Mouse (Mus musculus) midbrain, embryonic 14.5 days (tissue): ENCODE data around the gene Pparg. TPM values are rescaled to one million over a fixed set of nuclear protein-coding genes. Genes with fewer than 3 reads are reported as not detected.
A peak's percentile ranks its signal among the peaks of the same experiment; 100 is the strongest.

Experiments used
- ATAC-seq: fragments of 200-750 bp; cut with Nextera tagmentation; 2 replicates; pipeline ENCODE4 v1.8.0; 2017; ENCODE audit warnings: moderate number of reproducible peaks, moderate library complexity; ENCODE audit not compliant: low FRiP score, low TSS enrichment
- DNase-seq: peaks from one replicate; pipeline ENCODE4 v3.0.0-alpha.2; 2015
- H3K27ac ChIP-seq: fragments of 300-500 bp; sonication (generic); replicated peaks from 2 replicates; pipeline ENCODE4 v1.5.1; 2014; ENCODE audit warnings: mild to moderate bottlenecking, low read depth, low read length, moderate library complexity
- H3K27me3 ChIP-seq: fragments of 300-500 bp; sonication (generic); 2 replicates; pipeline ENCODE4 v1.6.1; 2014; ENCODE audit warnings: low read length, control low read depth, mixed read lengths; ENCODE audit not compliant: control insufficient read depth, insufficient read depth
- H3K36me3 ChIP-seq: fragments of 300-500 bp; sonication (generic); 2 replicates; pipeline ENCODE4 v1.6.1; 2014; ENCODE audit warnings: low read length, control low read depth; ENCODE audit not compliant: control insufficient read depth, insufficient read depth
- H3K4me1 ChIP-seq: fragments of 300-500 bp; sonication (generic); 2 replicates; pipeline ENCODE4 v1.6.1; 2014; ENCODE audit warnings: mild to moderate bottlenecking, antibody characterized with exemption, low read length, control low read depth; ENCODE audit not compliant: control insufficient read depth, insufficient read depth
- H3K4me2 ChIP-seq: fragments of 300-500 bp; sonication (generic); 2 replicates; pipeline ENCODE4 v1.6.1; 2014; ENCODE audit warnings: mild to moderate bottlenecking, low read length, moderate library complexity
- H3K4me3 ChIP-seq: fragments of 300-500 bp; sonication (generic); replicated peaks from 2 replicates; pipeline ENCODE4 v1.5.1; 2014; ENCODE audit warnings: low read depth, low read length
- H3K9ac ChIP-seq: fragments of 300-500 bp; sonication (generic); replicated peaks from 2 replicates; pipeline ENCODE4 v1.6.1; 2014; ENCODE audit warnings: mild to moderate bottlenecking, low read length, moderate library complexity
- H3K9me3 ChIP-seq: fragments of 300-500 bp; sonication (generic); 2 replicates; pipeline ENCODE4 v1.6.1; 2016; ENCODE audit warnings: low read length, control low read depth, mixed read lengths; ENCODE audit not compliant: control insufficient read depth
- WGBS: fragments of 180-500 bp; shearing (Covaris S2); extraction: QIAGEN DNeasy Blood & Tissue Kit; methylation state at CpG from one replicate; pipeline ENCODE4 v1.1.7; 2014; 5-methylcytosine and 5-hydroxymethylcytosine counted together
- polyA plus RNA-seq: library from polyadenylated mRNA; unstranded; fragments of >200 nt; fragmentation: Nextera tagmentation; extraction: Ambion mirVana; gene quantifications from 2 replicates; pipeline ENCODE4 v1.2.1, GENCODE M21; 2014

The Pparg gene
- polyA plus RNA-seq, 1 experiment from 2014 or later = 0.36 TPM

- Histone ChIP-seq H3K9me3 (no peaks in the 10 kb centered on the region), H3K36me3 (no peaks in the 10 kb centered on the region), H3K4me1 (no peaks in the 10 kb centered on the region), H3K27me3 (no peaks in the 10 kb centered on the region), H3K4me3 (no peak overlapping the region), H3K9ac (no peak overlapping the region), H3K27ac (no peak overlapping the region), H3K4me2 (no peak overlapping the region)
- DNase-seq (no peak), ATAC-seq (no peak)
- 91% methylated on average over 8 of the region's 8 CpGs for WGBS
Observed at GRCm38 (mm10) chr6:115320927-115321714, 39.6 kb upstream of the Pparg start.

DNA sequence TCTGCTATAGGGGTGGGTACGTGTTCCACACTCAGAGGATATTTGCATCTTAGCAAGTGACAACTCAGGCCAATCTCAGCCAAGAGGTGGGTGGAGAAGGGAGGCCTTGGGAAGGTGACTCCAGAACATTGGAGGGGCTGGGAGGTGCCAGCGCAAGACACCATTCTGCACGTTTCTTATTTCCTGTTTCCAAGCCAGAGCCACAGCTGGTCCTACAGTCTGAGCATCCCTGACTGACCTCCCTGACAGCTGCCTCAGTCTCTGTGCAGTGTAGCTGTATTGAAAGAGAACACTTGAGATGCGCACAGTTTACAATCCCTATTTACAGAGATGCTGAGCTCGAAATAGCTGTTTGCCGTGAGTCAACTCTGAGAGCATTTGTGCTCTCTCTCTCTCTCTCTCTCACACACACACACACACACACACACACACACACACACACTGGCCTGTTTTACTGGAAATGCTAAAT is 38.8 kb upstream of the Pparg start:
- ATAC-seq (no peak), DNase-seq (peak; percentile 11)
- WGBS = 76% methylated on average over 6 of the region's 6 CpGs
- Histone ChIP-seq H3K27me3 (no peaks in the 10 kb centered on the region), H3K4me1 (no peaks in the 10 kb centered on the region), H3K27ac (no peak overlapping the region), H3K4me3 (no peak overlapping the region), H3K9ac (0 out of 2 replicates have a peak overlapping the region, but pooled peaks have one; percentile 3), H3K9me3 (no peaks in the 10 kb centered on the region), H3K4me2 (no peak overlapping the region), H3K36me3 (no peaks in the 10 kb centered on the region)

- H3K27me3 ChIP-seq = no peaks in the 10 kb centered on the region
- H3K4me1 ChIP-seq = no peaks in the 10 kb centered on the region
- WGBS = 96% methylated on average over 5 of the region's 5 CpGs
- H3K9me3 ChIP-seq = 0 out of 2 replicates have a peak, but pooled peaks cover 2% of the 10 kb centered on the region
- H3K9ac ChIP-seq = no peak overlapping the region
- H3K27ac ChIP-seq = no peak overlapping the region
- H3K4me2 ChIP-seq = no peak overlapping the region
- H3K36me3 ChIP-seq = no peaks in the 10 kb centered on the region
- DNase-seq = no peak
- no peak for ATAC-seq
- no peak overlapping the region for H3K4me3 ChIP-seq
Observed at GRCm38 (mm10) chr6:115322956-115323355, 37.8 kb upstream of the Pparg start.

- Histone ChIP-seq H3K9me3 (0 out of 2 replicates have a peak, but pooled peaks cover 3% of the 10 kb centered on the region), H3K4me2 (no peak overlapping the region), H3K4me1 (no peaks in the 10 kb centered on the region), H3K4me3 (no peak overlapping the region), H3K36me3 (no peaks in the 10 kb centered on the region), H3K9ac (no peak overlapping the region), H3K27ac (no peak overlapping the region), H3K27me3 (no peaks in the 10 kb centered on the region)
- DNase-seq (no peak), ATAC-seq (no peak)
Observed at GRCm38 (mm10) chr6:115330964-115331363, 29.8 kb upstream of the Pparg start.

- no peaks in the 10 kb centered on the region for H3K27me3 ChIP-seq
- ATAC-seq (no peak), DNase-seq (no peak)
- no peak overlapping the region for H3K9ac ChIP-seq
- H3K27ac ChIP-seq = no peak overlapping the region
- H3K36me3 ChIP-seq = no peaks in the 10 kb centered on the region
- WGBS = 51% methylated on average over 2 of the region's 2 CpGs
- H3K4me1 ChIP-seq = no peaks in the 10 kb centered on the region
- H3K9me3 ChIP-seq = no peaks in the 10 kb centered on the region
- no peak overlapping the region for H3K4me3 ChIP-seq
- H3K4me2 ChIP-seq = no peak overlapping the region
Observed at GRCm38 (mm10) chr6:115333099-115333694, 27.6 kb upstream of the Pparg start.

DNA sequence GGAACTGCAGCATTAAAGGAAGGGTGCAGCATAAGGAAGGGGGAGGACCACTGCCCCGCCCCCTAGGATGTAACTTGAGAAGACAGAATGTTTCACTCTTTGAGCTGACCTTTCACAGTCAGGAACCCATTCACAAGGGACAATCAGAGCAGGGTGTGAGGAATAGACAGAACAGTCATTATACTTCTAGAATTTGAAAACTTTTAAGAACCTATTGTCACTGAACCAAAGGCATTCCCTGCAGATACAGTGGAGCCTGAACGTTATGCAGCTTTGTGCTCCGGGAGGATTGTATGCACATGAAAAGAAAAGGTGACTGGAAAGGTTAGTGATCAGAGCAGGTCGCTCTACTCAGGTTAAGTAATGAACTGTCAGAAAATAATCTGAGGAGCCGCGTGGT is 25.2 kb upstream of the Pparg start:
- no peaks in the 10 kb centered on the region for H3K27me3 ChIP-seq
- WGBS = 42% methylated on average over 6 of the region's 6 CpGs
- no peaks in the 10 kb centered on the region for H3K9me3 ChIP-seq
- H3K9ac ChIP-seq = no peak overlapping the region
- H3K27ac ChIP-seq = no peak overlapping the region
- no peak overlapping the region for H3K4me3 ChIP-seq
- no peaks in the 10 kb centered on the region for H3K36me3 ChIP-seq
- H3K4me1 ChIP-seq = no peaks in the 10 kb centered on the region
- DNase-seq = no peak
- ATAC-seq = no peak
- no peak overlapping the region for H3K4me2 ChIP-seq

- Histone ChIP-seq H3K27me3 (no peaks in the 10 kb centered on the region), H3K4me3 (no peak overlapping the region), H3K9me3 (no peaks in the 10 kb centered on the region), H3K36me3 (no peaks in the 10 kb centered on the region), H3K4me2 (no peak overlapping the region), H3K9ac (no peak overlapping the region), H3K27ac (no peak overlapping the region), H3K4me1 (no peaks in the 10 kb centered on the region)
- ATAC-seq (no peak), DNase-seq (no peak)
- WGBS = 90% methylated on average over 2 of the region's 2 CpGs
Observed at GRCm38 (mm10) chr6:115340084-115340483, 20.7 kb upstream of the Pparg start.

DNA sequence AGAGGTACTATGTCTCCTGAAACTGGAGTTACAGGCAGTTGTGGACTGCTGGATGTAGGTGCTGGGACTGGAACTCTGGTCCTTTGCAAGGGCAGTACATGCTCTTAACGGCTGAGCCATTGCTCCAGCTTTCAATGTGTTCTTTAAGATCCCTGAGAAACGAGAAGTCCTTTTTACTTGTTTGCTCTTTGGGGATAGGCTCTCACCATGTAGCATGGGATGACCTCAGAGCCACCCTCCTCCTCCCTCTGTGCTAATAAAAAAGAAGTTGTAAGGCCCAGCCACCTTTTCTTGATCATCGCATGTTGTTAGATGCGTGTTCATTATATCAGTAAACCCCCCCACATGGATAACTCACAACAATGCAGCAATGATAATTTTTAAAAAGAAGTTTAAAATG is 17.7 kb upstream of the Pparg start:
- Histone ChIP-seq H3K4me2 (no peak overlapping the region), H3K27me3 (no peaks in the 10 kb centered on the region), H3K27ac (no peak overlapping the region), H3K9ac (no peak overlapping the region), H3K36me3 (no peaks in the 10 kb centered on the region), H3K4me1 (no peaks in the 10 kb centered on the region), H3K9me3 (no peaks in the 10 kb centered on the region), H3K4me3 (no peak overlapping the region)
- no peak for ATAC-seq
- no peak for DNase-seq
- 74% methylated on average over 4 of the region's 4 CpGs for WGBS

DNA sequence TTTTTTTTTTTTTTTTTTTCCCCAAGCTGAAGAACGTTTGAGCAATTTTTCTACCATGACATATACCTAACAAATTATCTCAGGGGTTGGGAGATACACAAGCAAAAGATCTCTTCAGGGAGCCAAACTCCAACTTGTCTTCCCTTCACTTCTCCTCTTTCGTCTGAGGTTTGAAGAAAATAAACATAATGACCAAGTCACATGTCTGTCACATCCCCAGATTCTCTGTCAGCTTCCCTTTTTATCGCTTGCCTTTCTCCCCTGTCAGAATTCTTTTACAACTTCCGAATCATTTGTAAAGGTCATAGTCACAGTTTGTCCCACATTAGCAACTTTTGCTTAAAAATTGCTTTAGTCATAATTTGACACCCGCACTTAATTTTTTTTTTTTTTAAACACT is 17.2 kb upstream of the Pparg start:
- 57% methylated on average over 5 of the region's 5 CpGs for WGBS
- Histone ChIP-seq H3K9me3 (no peaks in the 10 kb centered on the region), H3K27me3 (no peaks in the 10 kb centered on the region), H3K9ac (no peak overlapping the region), H3K4me1 (no peaks in the 10 kb centered on the region), H3K27ac (no peak overlapping the region), H3K4me3 (no peak overlapping the region), H3K36me3 (no peaks in the 10 kb centered on the region), H3K4me2 (no peak overlapping the region)
- no peak for DNase-seq
- ATAC-seq = no peak
